Mouse (Mus musculus) forebrain, embryonic 10.5 days (tissue): ENCODE measurements around the gene Sccpdh. TPM values are rescaled to one million over a fixed set of nuclear protein-coding genes. Genes with fewer than 3 reads are reported as not detected.
"Not testable (repeated sequence)": the region's sequence is repeated elsewhere in the genome, so short reads cannot be mapped to it uniquely, and the experiment has no call there.

Source experiments
- DNase-seq: peaks from one replicate; pipeline ENCODE4 v3.0.0-alpha.2; 2017; ENCODE audit warnings: low spot score; ENCODE audit errors: extremely low spot score
- H3K27ac ChIP-seq: fragments of 300-500 bp; sonication (generic); 2 replicates; pipeline ENCODE4 v1.5.1; 2016; ENCODE audit warnings: mild to moderate bottlenecking
- H3K27me3 ChIP-seq: fragments of 300-500 bp; sonication (generic); 2 replicates; pipeline ENCODE4 v1.6.1; 2016; ENCODE audit warnings: mild to moderate bottlenecking; ENCODE audit not compliant: poor library complexity, severe bottlenecking
- H3K36me3 ChIP-seq: fragments of 300-500 bp; sonication (generic); replicated peaks from 2 replicates; pipeline ENCODE4 v1.6.1; 2016; ENCODE audit warnings: mild to moderate bottlenecking, moderate library complexity
- H3K4me1 ChIP-seq: fragments of 300-500 bp; sonication (generic); 2 replicates; pipeline ENCODE4 v1.6.1; 2016
- H3K4me3 ChIP-seq: fragments of 300-500 bp; sonication (generic); 2 replicates; pipeline ENCODE4 v1.5.1; 2016; ENCODE audit warnings: mild to moderate bottlenecking, moderate library complexity
- H3K9me3 ChIP-seq: fragments of 300-500 bp; sonication (generic); 2 replicates; pipeline ENCODE4 v1.6.1; 2016; ENCODE audit warnings: mild to moderate bottlenecking, moderate library complexity
- WGBS: fragments of 180-500 bp; shearing (Covaris S2); methylation state at CpG from one replicate; pipeline ENCODE4 v1.1.7; 2016; 5-methylcytosine and 5-hydroxymethylcytosine counted together
- polyA plus RNA-seq: library from polyadenylated mRNA; unstranded; fragments of >200 nt; fragmentation: Nextera tagmentation; extraction: Ambion mirVana; gene quantifications from 2 replicates; pipeline ENCODE4 v1.2.1, GENCODE M21; 2016

Sccpdh gene
- polyA plus RNA-seq, 1 experiment from 2014 or later: 70.1 TPM

DNA sequence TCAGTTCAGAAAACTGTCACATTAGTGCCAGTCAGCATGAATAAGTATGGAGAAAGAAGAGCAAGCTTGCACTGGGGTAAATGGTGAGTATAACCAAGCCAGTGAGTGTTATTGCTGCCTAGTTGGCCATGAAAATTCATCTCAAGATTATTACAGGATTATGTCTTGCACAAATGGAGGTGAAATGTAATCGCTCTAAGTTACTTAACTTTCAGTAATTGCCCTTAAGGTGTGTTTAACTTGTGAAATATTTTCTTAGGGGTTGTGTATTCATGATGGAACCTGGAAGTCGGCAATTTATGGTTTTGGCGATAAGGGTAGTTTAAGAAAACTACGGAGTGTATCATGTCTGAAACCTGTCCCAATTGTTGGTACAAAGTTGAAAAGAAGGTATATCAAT is 11.3 kb downstream of the Sccpdh start:
- 93% methylated on average over 4 of the region's 4 CpGs for WGBS
- peaks cover 93% of the 10 kb centered on the region for H3K36me3 ChIP-seq
- no peaks in the 10 kb centered on the region for H3K4me1 ChIP-seq
- no peak for DNase-seq
- H3K27ac ChIP-seq: no peak overlapping the region
- H3K4me3 ChIP-seq: no peak overlapping the region
- no peaks in the 10 kb centered on the region for H3K9me3 ChIP-seq
- no peaks in the 10 kb centered on the region for H3K27me3 ChIP-seq

DNA sequence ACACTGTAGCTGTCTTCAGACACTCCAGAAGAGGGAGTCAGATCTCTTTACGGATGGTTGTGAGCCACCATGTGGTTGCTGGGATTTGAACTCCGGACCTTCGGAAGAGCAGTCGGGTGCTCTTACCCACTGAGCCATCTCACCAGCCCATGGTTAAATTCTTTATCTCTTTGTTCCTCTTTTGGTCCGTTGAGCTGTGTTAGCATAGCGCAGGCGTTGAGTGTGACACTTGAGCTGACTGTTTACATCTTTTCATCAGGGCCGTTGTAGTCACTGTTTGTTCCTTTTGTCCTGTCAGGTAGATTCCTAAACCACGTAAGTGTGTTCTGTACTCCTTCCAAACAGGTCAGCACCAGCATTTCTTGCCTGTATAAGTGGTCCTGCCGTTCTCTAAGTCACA is 14.7 kb downstream of the Sccpdh start:
- not testable (repeated sequence) for DNase-seq, H3K27me3 ChIP-seq, H3K4me3 ChIP-seq, H3K27ac ChIP-seq, H3K9me3 ChIP-seq, H3K4me1 ChIP-seq
- H3K36me3 ChIP-seq: peaks cover 93% of the 10 kb centered on the region
- 89% methylated on average over 10 of the region's 10 CpGs for WGBS

DNA sequence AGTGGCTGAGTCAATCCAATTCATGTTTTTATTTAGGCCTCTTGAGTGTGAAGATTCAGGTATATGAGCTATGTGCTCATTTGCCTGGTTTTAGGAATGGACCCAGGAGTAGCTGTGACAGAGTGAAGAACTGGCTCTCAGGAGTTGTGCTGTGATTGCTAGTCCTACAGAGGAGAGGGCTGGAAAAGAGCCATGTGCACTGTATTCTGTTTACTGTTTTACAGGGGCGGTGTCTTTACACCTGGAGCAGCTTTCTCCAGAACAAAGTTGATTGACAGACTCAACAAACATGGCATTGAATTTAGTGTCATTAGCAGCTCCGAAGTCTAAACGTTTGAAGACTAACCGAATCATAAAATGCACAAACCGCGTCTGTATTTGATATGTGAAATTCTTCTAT is 18.3 kb downstream of the Sccpdh start:
- H3K9me3 ChIP-seq: no peaks in the 10 kb centered on the region
- no peaks in the 10 kb centered on the region for H3K4me1 ChIP-seq
- no peak overlapping the region for H3K27ac ChIP-seq
- H3K36me3 ChIP-seq: peaks cover 70% of the 10 kb centered on the region
- no peak for DNase-seq
- WGBS: 98% methylated on average over 6 of the region's 6 CpGs
- no peaks in the 10 kb centered on the region for H3K27me3 ChIP-seq
- H3K4me3 ChIP-seq: no peak overlapping the region

DNA sequence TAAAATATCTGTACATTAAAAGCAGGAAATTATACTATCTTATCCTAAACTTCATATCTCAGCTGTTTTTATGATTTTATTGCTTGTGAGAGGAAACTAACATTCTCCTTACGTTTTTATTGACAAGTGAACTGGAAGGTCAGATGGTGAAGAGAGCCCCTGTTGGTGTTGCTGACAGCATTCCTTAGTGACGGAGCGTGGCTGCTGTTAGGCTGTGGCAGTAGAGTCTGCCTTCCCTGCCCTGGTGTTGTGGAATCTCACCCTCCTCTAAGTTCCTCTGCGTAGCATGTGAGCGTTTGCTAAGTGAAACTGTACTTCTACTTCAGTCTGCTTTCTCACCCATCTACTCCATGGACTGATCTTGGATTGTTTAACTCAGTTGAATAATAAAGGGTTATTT is 18.8 kb downstream of the Sccpdh start:
- H3K4me3 ChIP-seq: no peak overlapping the region
- no peak overlapping the region for H3K27ac ChIP-seq
- H3K4me1 ChIP-seq: no peaks in the 10 kb centered on the region
- H3K9me3 ChIP-seq: no peaks in the 10 kb centered on the region
- peaks cover 66% of the 10 kb centered on the region for H3K36me3 ChIP-seq
- no peak for DNase-seq
- no peaks in the 10 kb centered on the region for H3K27me3 ChIP-seq
- 90% methylated on average over 5 of the region's 5 CpGs for WGBS

DNA sequence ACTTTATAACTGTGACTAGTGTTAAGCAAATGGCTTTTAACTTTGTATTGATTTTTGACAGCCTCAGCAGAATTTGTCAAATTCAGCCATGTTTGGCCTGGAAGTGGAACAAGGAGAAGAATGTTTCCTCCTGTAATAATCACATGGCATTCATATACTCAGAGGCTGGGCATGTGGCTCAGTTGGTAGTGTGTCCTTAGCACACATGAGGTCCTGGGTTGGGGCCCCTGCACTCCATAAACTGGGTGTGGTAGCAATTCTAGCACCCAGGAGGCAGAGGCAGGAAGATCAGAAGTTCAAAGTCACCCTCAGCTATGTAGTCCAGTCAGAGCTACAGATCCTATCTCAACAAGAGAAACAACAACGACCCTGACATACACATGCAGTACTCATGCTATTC is 19.3 kb downstream of the Sccpdh start:
- WGBS: 97% methylated on average over 1 of the region's 1 CpGs
- H3K9me3 ChIP-seq: no peaks in the 10 kb centered on the region
- no peaks in the 10 kb centered on the region for H3K4me1 ChIP-seq
- peaks cover 61% of the 10 kb centered on the region for H3K36me3 ChIP-seq
- no peak overlapping the region for H3K27ac ChIP-seq
- H3K27me3 ChIP-seq: no peaks in the 10 kb centered on the region
- no peak for DNase-seq
- H3K4me3 ChIP-seq: no peak overlapping the region

DNA sequence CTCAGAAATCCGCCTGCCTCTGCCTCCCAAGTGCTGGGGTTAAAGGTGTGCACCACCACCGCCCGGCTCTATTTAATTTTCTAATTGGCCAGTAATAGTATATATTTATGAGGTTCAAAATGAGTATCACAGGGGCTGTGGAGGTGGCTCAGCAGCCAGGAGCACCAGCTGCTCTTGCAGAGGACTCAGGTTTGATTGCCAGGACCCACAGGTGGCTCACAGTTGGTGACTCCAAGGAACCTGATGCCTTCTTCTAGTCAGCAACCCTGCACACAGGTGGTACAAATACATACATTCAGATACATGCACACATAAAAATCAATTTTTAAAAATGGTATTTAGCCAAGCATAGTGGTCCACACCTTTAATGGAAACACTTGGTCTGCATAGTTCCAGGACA is 20.0 kb downstream of the Sccpdh start:
- no peaks in the 10 kb centered on the region for H3K9me3 ChIP-seq
- no peak for DNase-seq
- H3K27ac ChIP-seq: no peak overlapping the region
- H3K4me3 ChIP-seq: no peak overlapping the region
- H3K27me3 ChIP-seq: no peaks in the 10 kb centered on the region
- no peaks in the 10 kb centered on the region for H3K4me1 ChIP-seq
- peaks cover 57% of the 10 kb centered on the region for H3K36me3 ChIP-seq
- WGBS: 95% methylated on average over 3 of the region's 3 CpGs

DNA sequence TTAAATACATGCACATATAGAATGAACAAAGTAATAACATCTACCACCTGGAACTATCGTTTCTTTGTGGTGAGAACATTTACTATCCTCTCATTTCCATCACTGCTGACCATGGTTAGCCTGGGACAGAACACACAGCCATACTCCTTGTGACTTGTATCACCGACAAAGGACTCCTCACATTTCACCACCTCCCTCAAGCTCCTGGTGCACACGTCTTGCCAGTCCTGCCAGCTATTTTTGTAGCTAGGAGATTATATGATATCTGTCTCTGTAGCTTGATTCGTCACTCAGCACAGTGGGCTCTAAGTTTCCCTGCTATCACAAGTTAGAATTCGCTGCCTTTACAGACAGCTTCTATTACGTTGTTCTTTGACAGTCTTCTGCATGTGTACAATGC is 20.4 kb downstream of the Sccpdh start:
- Histone ChIP-seq H3K36me3 (peaks cover 53% of the 10 kb centered on the region), H3K9me3 (no peaks in the 10 kb centered on the region), H3K4me1 (no peaks in the 10 kb centered on the region), H3K27ac (no peak overlapping the region), H3K4me3 (no peak overlapping the region), H3K27me3 (no peaks in the 10 kb centered on the region)
- no peak for DNase-seq
- WGBS: 92% methylated on average over 6 of the region's 6 CpGs

DNA sequence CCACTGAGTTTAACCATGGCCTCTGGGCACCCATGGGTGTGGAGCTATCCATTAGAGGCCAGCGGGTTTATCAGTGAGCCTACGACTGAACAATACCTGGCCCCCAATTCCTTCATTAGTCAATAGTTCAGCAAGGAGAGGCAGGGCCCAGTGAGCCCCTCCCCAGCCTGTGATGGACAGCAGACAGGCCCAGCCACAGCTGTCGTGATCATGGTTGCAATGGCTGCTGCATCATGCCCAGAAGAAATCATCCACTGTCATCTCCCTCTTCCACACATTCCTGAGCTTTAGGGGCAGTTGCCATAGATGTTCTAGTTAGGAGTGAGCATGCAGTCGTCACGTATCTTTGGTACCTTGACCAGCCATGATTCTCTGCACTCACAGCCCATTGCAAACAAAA is 20.9 kb downstream of the Sccpdh start:
- H3K4me1 ChIP-seq: no peaks in the 10 kb centered on the region
- no peak for DNase-seq
- 90% methylated on average over 5 of the region's 5 CpGs for WGBS
- no peak overlapping the region for H3K27ac ChIP-seq
- H3K27me3 ChIP-seq: no peaks in the 10 kb centered on the region
- no peaks in the 10 kb centered on the region for H3K9me3 ChIP-seq
- peaks cover 48% of the 10 kb centered on the region for H3K36me3 ChIP-seq
- H3K4me3 ChIP-seq: no peak overlapping the region

DNA sequence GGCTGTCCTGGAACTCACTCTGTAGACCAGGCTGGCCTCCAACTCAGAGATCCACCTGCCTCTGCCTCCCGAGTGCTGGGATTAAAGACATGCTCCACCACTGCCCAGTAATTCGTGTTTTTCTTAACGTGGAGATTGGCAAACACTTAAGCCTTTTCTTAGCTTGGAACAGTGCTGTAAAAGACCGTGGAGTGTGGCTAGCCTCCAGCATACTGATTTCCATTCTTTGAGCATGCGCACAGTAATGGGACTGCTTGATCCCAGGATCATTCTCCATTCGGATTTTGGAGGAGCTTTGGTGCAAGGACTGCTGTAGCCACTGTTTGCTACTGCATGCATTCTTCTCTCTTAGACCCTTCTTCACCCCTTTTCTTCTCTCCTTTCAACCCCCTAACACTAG is 21.5 kb downstream of the Sccpdh start:
- H3K27me3 ChIP-seq: no peaks in the 10 kb centered on the region
- H3K4me1 ChIP-seq: no peaks in the 10 kb centered on the region
- H3K36me3 ChIP-seq: peaks cover 43% of the 10 kb centered on the region
- H3K27ac ChIP-seq: no peak overlapping the region
- DNase-seq: no peak
- H3K9me3 ChIP-seq: no peaks in the 10 kb centered on the region
- WGBS: 82% methylated on average over 6 of the region's 6 CpGs
- no peak overlapping the region for H3K4me3 ChIP-seq

DNA sequence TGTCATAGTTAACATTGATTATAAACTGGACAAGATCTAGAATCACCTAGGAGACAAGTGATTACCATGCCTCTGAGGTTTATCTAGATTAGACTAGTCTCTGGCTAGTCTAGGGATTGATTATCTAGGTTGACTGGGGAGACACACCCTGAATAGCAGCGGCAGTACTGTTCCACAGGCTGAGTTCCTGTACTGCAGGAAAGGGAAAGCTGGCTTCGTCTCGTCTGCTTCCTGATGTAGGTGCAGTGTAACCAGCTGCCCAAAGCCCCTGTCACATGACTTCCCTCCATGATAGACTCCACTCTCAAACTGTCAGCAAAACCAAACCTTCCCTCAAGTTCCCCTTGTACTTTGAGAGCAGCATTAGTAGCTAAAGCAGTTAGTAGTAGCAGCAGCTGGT is 36.1 kb downstream of the Sccpdh start:
- H3K27me3 ChIP-seq: no peaks in the 10 kb centered on the region
- H3K4me3 ChIP-seq: no peak overlapping the region
- H3K4me1 ChIP-seq: no peaks in the 10 kb centered on the region
- H3K36me3 ChIP-seq: no peaks in the 10 kb centered on the region
- 93% methylated on average over 3 of the region's 3 CpGs for WGBS
- no peak overlapping the region for H3K27ac ChIP-seq
- no peak for DNase-seq
- no peaks in the 10 kb centered on the region for H3K9me3 ChIP-seq

DNA sequence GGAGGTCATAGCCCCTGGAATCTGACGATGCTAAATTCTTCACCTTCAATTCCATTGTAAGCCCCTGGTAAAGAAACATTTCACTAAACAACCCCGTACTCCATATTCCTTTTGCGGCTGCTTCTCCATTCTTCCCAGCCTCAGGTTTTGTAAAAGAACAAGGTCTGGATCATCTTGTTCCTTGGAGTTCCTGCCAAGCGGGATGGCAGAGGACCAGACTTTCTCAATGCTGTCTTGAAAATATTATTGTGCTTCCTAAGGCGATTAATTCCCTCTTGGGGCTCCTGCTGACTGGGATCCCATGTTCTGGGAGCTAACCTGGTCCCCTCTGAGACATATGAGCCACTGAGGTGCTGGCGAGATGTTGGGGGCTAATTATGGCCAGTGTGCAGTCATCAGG is 37.1 kb downstream of the Sccpdh start:
- Histone ChIP-seq H3K9me3 (no peaks in the 10 kb centered on the region), H3K27ac (no peak overlapping the region), H3K36me3 (no peaks in the 10 kb centered on the region), H3K4me3 (no peak overlapping the region), H3K27me3 (no peaks in the 10 kb centered on the region), H3K4me1 (no peaks in the 10 kb centered on the region)
- WGBS: 91% methylated on average over 6 of the region's 6 CpGs
- no peak for DNase-seq

DNA sequence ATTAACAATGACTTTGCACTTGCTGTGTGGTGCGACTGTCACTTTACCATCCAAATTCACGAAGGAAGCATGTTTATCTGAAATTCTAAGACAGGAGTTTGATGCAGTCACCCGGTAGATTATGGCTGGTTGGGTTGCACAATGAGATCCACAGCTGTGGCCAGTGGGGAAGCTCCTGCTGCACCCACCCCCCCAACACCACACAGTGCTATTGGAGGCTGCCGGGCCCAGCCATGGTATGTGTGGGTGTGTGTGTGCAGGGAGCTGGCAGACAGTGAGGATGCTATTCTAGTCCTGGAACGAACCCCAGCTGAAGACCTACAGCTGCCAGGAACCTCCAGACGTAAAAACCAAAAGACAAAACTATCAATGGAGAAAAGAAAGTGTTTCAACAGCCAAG is 41.4 kb downstream of the Sccpdh start:
- H3K36me3 ChIP-seq: no peaks in the 10 kb centered on the region
- DNase-seq: no peak

DNA sequence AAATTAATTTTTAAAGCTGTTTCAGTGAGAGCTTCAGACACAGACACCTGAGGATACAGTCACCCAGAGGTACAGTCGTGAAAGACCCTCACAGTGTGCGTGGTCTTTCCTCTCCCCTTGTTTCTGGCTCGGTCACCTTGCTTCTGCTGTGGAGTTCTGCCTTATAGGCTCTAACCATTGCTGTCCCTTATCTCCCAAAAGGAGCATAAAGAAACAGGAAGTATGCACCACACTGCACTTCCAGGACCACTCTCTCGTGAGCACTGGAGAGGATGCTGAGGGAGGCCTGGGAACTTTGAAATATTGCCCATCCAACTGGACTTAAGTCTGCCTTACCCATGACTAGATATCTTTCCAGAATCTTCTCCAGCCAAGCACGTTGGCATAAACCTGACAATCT is 42.7 kb downstream of the Sccpdh start:
- 86% methylated on average over 5 of the region's 5 CpGs for WGBS
- no peak overlapping the region for H3K4me3 ChIP-seq
- H3K9me3 ChIP-seq: peaks cover 7% of the 10 kb centered on the region; the same call in 1 of the 2 replicates
- no peaks in the 10 kb centered on the region for H3K4me1 ChIP-seq
- H3K27me3 ChIP-seq: no peaks in the 10 kb centered on the region
- no peak for DNase-seq
- no peak overlapping the region for H3K27ac ChIP-seq
- H3K36me3 ChIP-seq: no peaks in the 10 kb centered on the region

More for the DNA sequence above, 41.4 kb downstream of the Sccpdh start:
- Histone ChIP-seq H3K27me3 (no peaks in the 10 kb centered on the region), H3K9me3 (no peaks in the 10 kb centered on the region; the same call in 1 of the 2 replicates), H3K27ac (no peak overlapping the region), H3K4me3 (no peak overlapping the region), H3K4me1 (no peaks in the 10 kb centered on the region)
- WGBS: 89% methylated on average over 6 of the region's 6 CpGs

DNA sequence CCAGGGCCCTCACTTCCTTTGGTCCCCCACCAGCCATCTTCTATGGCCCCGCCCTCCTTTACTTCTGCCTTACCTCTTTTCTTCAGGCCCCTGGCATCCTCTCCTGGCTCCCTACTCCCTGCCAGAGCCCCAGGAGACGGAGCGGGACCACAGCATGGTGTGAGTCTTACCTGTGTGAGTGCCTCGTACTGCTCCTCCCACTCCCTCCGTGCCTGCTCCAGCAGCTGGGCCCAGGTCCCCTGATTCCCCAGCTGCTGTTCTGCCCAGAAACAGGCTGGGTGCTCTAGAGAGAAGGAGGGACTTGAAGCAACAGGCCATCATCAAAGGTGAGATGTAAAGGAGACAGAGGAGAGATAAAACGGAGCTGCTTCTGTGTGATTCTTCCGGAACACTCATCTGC is 44.6 kb downstream of the Sccpdh start:
- Histone ChIP-seq H3K27me3 (no peaks in the 10 kb centered on the region), H3K36me3 (no peaks in the 10 kb centered on the region), H3K27ac (no peak overlapping the region), H3K4me3 (no peak overlapping the region), H3K4me1 (no peaks in the 10 kb centered on the region), H3K9me3 (peaks cover 8% of the 10 kb centered on the region; the same call in 1 of the 2 replicates)
- DNase-seq: no peak
- 80% methylated on average over 7 of the region's 7 CpGs for WGBS
